Mouse (Mus musculus) G1E (cell line): ENCODE results near the gene Nuf2. TPM values are rescaled to one million over a fixed set of nuclear protein-coding genes. Genes with fewer than 3 reads are reported as not detected.

Experiments used
- ATAC-seq: 2 replicates; pipeline ENCODE4 v1.8.0; 2016; ENCODE audit warnings: mild to moderate bottlenecking; ENCODE audit not compliant: insufficient number of reproducible peaks, poor library complexity, low FRiP score, severe bottlenecking; ENCODE audit errors: extremely low read depth
- DNase-seq: peaks from one replicate; pipeline ENCODE4 v3.0.0; 2012; ENCODE audit warnings: low spot score
- H3K27me3 ChIP-seq: 2 replicates; pipeline ENCODE4 v1.6.1; 2012; ENCODE audit warnings: mild to moderate bottlenecking, low read length, inconsistent platforms; ENCODE audit not compliant: insufficient read depth
- H3K36me3 ChIP-seq: replicated peaks from 2 replicates; pipeline ENCODE3; 2012; ENCODE audit warnings: mild to moderate bottlenecking, inconsistent platforms
- H3K4me1 ChIP-seq: 2 replicates; pipeline ENCODE4 v1.6.1; 2012; ENCODE audit warnings: low read depth, low read length, inconsistent platforms, mixed read lengths; ENCODE audit not compliant: insufficient read depth
- H3K4me3 ChIP-seq: 2 replicates; pipeline ENCODE4 v1.5.1; 2012; ENCODE audit warnings: low read depth, mild to moderate bottlenecking, inconsistent platforms, low read length, moderate library complexity, mixed read lengths
- H3K9me3 ChIP-seq: replicated peaks from 2 replicates; pipeline ENCODE4 v1.6.1; 2012; ENCODE audit warnings: inconsistent platforms
- CTCF ChIP-seq: IDR thresholded peaks from 2 replicates; pipeline ENCODE4 v1.5.1; 2012; ENCODE audit warnings: low read depth, low read length, inconsistent platforms, mixed read lengths
- GATA1 ChIP-seq: IDR thresholded peaks from 2 replicates; pipeline ENCODE4 v1.6.1; 2012; ENCODE audit warnings: borderline replicate concordance, low read length, inconsistent platforms, mixed read lengths
- GATA2 ChIP-seq: IDR thresholded peaks from 2 replicates; pipeline ENCODE4 v1.6.1; 2012; ENCODE audit warnings: low read depth, low read length, inconsistent platforms, borderline replicate concordance
- POLR2AphosphoS5 ChIP-seq: IDR thresholded peaks from 2 replicates; pipeline ENCODE4 v1.6.1; 2012; ENCODE audit warnings: low read depth, low read length, inconsistent platforms; ENCODE audit not compliant: insufficient replicate concordance
- TAL1 ChIP-seq: conservative IDR thresholded peaks from 2 replicates; pipeline ENCODE4 v1.6.1; 2012; ENCODE audit warnings: low read depth, low read length, inconsistent platforms, mixed read lengths
- polyA plus RNA-seq: library from polyadenylated mRNA; stranded (reverse); fragments of >175 nt; gene quantifications from 2 replicates; pipeline ENCODE4 v1.2.3, GENCODE M21; 2012
- total RNA-seq, 2 experiments: library from RNA; stranded (forward) in 1 of 2; stranded (reverse) in 1 of 2; fragments of 200-1000 nt in 1 of 2; fragments of >200 nt in 1 of 2; fragmentation: Nextera tagmentation in 1 of 2; gene quantifications; 2 replicates each; pipeline ENCODE4 v1.2.3; 2014 to 2017

Nuf2 gene
- total RNA-seq (2014; fragmentation: Nextera tagmentation) (83.0 and 103 TPM in 2 replicates), total RNA-seq (2017) (142 and 176 TPM in 2 replicates), polyA plus RNA-seq (2.9 and 3.9 TPM in 2 replicates)

DNA sequence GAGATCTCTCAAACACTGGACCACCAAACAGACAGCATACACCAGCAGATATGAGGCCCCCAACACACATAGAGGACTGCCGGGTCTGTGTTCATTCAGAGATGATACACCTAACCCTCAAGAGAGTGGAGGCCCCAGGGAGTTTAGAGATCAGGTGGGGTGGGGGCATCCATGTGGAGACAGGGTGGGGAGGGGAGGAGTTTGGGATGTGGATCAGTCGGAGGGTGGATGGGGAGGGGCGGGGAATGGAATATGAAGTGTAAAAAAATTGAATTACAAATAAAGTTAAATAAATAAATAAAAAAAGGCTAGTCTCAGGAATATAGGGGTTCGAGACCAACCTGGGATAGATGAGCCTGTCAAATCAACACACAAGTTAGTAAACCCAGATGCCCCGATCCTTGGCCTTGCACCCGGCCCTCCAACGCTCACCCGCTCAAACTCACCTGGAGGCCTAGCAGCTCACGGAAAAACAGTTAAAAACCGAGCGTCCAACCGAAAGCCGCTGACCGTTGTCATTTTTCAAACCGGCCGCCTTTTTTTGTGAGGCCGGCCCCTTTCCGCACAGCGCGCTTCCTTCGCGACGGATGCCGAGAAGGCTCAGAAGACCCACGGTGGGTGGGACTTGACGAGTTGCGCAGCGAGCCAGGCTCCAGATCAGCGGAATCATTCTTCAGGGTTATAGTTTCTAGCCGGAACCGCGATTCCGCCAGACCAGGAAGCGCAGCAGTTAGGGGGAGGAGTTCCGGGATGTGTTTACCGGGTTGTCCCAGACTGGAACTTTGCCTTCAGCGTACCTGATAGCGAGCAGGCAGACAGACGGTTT, at the start of gene Nuf2:
TSS of gene Nuf2 (minus strand) at position 589 of the 826 bp plus-strand sequence.
- Histone ChIP-seq H3K9me3 (no peaks in the 10 kb centered on the region), H3K4me3 (peak within 1 kb of the TSS; percentile 75), H3K27me3 (no peaks in the 10 kb centered on the region), H3K4me1 (peaks cover 13% of the 10 kb centered on the region), H3K36me3 (peaks cover 28% of the 10 kb centered on the region)
- DNase-seq (peak; percentile 72), ATAC-seq (peak; percentile 96)
- no peak for TF ChIP-seq GATA1
- TF ChIP-seq TAL1: no peak
- no peak for TF ChIP-seq CTCF
- TF ChIP-seq GATA2: no peak
- TF ChIP-seq POLR2AphosphoS5: no peak

DNA sequence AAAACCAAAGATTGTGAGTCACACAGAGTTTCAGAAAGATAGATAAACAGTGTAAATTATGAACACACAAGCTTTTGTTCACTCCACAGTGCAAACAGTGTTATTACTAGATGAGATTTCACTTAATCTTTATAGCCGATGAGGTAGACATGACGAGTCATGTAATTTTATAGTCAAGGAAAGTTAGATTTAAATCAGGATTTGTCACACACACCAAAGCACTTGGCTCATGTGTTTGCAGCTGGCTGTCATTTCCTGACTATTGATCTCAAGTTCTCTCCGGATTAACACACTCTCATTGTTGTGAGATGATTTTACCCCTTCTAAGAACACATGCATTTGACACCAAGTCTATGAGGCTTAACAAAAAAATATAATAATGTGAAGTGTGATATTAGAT, 48.3 kb upstream of the Nuf2 start:
- Histone ChIP-seq H3K36me3 (no peaks in the 10 kb centered on the region), H3K4me1 (no peaks in the 10 kb centered on the region), H3K9me3 (no peaks in the 10 kb centered on the region), H3K27me3 (no peaks in the 10 kb centered on the region), H3K4me3 (no peak overlapping the region)
- no peak for TF ChIP-seq GATA1
- TF ChIP-seq POLR2AphosphoS5: no peak
- no peak for TF ChIP-seq CTCF
- TF ChIP-seq TAL1: no peak
- no peak for TF ChIP-seq GATA2
- ATAC-seq: no peak
- no peak for DNase-seq

DNA sequence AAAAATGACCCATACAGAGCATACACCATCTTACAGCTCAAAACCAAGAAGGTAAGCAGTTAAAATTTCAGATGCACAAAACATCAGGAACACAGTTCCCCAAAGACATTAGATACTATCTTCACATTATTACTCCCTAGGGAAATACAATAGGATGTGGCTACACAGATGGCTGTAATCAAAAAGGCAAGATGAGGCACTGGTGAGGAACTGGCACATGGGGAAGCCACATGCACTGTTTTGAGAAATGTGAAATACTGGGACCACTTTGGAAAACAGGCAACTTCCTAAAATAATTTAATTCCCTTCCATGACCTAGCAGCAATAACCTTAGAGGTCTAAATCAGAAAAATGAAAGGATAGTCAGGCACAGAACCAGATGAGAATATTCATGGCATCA, 42.9 kb upstream of the Nuf2 start:
- ATAC-seq (no peak), DNase-seq (no peak)
- Histone ChIP-seq H3K4me3 (no peak overlapping the region), H3K36me3 (no peaks in the 10 kb centered on the region), H3K27me3 (no peaks in the 10 kb centered on the region), H3K4me1 (no peaks in the 10 kb centered on the region), H3K9me3 (no peaks in the 10 kb centered on the region)
- TF ChIP-seq CTCF (no peak), POLR2AphosphoS5 (no peak), TAL1 (no peak), GATA2 (no peak), GATA1 (no peak)

DNA sequence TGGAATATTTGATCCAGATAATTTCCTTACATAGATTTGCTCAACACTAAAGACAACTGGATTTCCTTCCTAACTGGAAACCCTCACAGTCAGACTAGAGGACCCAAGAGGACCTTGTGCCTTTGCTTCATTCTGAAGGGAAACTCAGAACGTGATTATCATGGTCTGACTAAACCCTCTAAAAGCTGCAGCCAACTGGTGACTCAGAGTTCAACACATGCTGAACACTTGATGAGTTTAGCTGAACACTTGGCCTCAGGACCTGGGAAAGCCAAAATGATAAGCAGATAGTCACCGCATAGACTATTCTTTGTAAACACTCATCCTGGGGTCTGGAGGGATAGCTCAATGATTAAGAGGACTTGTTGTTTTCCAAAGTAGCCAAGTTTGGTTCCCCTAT, 24.4 kb upstream of the Nuf2 start:
- Histone ChIP-seq H3K4me3 (no peak overlapping the region), H3K27me3 (no peaks in the 10 kb centered on the region), H3K9me3 (no peaks in the 10 kb centered on the region), H3K36me3 (no peaks in the 10 kb centered on the region), H3K4me1 (no peaks in the 10 kb centered on the region)
- DNase-seq (no peak), ATAC-seq (no peak)
- TF ChIP-seq CTCF (no peak), GATA2 (no peak), POLR2AphosphoS5 (no peak)

DNA sequence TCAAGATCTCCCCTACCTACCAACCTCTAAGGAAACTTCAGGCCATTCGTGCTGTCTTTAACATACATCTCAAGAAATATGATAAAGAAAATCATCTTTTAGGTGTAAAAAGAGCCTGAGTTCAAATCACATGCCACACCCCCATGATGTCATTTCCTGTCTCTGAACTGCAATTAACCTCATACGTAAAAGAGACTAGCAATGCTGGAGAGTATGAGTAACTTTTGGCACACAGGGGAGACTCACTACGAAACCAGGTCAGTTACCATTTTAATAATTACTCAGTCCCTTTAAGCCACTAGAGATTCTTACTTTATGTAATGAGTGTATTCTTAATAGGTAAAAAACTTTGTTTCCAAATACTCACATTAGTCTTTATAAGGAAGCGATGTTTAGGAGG, 23.8 kb upstream of the Nuf2 start:
- Histone ChIP-seq H3K36me3 (no peaks in the 10 kb centered on the region), H3K4me3 (no peak overlapping the region), H3K9me3 (no peaks in the 10 kb centered on the region), H3K27me3 (no peaks in the 10 kb centered on the region), H3K4me1 (no peaks in the 10 kb centered on the region)
- DNase-seq: no peak
- TF ChIP-seq GATA1: no peak
- no peak for TF ChIP-seq TAL1
- TF ChIP-seq POLR2AphosphoS5: no peak
- TF ChIP-seq GATA2: no peak
- no peak for TF ChIP-seq CTCF
- ATAC-seq: no peak

DNA sequence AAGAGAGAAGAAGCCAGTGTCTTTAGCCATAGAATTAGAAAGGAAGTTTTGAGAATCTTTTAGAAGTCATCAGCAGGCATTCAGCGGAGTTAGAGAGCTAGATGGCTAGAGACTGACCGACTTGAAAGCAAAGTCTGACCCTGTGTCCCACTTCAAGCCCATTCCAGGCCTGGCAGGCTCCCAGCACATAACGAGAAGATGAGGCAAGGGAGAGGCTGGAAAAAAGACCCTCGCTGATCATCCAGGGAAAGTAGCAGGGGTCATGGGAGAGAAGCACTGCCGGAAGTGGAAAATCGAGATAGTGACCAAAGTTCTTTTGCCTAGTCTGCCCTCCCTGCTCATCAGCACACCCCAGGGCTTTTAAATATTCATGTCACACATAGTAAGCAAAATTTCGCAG, 22.2 kb upstream of the Nuf2 start:
- ATAC-seq: no peak
- TF ChIP-seq CTCF (no peak), POLR2AphosphoS5 (no peak), TAL1 (no peak), GATA1 (no peak), GATA2 (no peak)
- Histone ChIP-seq H3K4me3 (no peak overlapping the region), H3K27me3 (no peaks in the 10 kb centered on the region), H3K9me3 (no peaks in the 10 kb centered on the region), H3K4me1 (no peaks in the 10 kb centered on the region), H3K36me3 (no peaks in the 10 kb centered on the region)
- no peak for DNase-seq
